Mouse (Mus musculus): Measurements from ENCODE around the gene Tbc1d22a.

- TF ChIP-seq ZNF384 (IDR thresholded peaks at IDR 0.05; ENCODE audit: low read depth, low read length) (no peak), ZC3H11A (IDR thresholded peaks at IDR 0.05; ENCODE audit: borderline replicate concordance, low read depth, low read length) (no peak), HCFC1 (IDR thresholded peaks at IDR 0.05; ENCODE audit: borderline replicate concordance, insufficient read depth, low read length) (no peak), CHD2 (IDR thresholded peaks at IDR 0.05; ENCODE audit: low read depth, low read length) (no peak)
Observed at GRCm38 (mm10) chr15:86511181-86511580, 296.9 kb downstream of the Tbc1d22a start.

All from ES-E14 (cell line).